Mouse (Mus musculus) adrenal gland, adult 18-20 months (tissue): ENCODE results near the gene 4930507D05Rik. TPM values are rescaled to one million over a fixed set of nuclear protein-coding genes. Genes with fewer than 3 reads are reported as not detected.
"Not testable (repeated sequence)": the region's sequence is repeated elsewhere in the genome, so short reads cannot be mapped to it uniquely, and the experiment has no call there.

Source experiments
- DNase-seq, 2 experiments: peaks; one replicate each; pipeline ENCODE4 v3.0.0; 2021 to 2022; ENCODE audit warnings: low spot score in 2 of 2
- total RNA-seq, 2 experiments: library from RNA; stranded (reverse); gene quantifications; 1 replicate in 1 of 2; 2 replicates in 1 of 2; pipeline ENCODE4 v1.2.3; 2021

Gene 4930507D05Rik
- total RNA-seq, 2 experiments from 2014 or later: 0.16 to 0.60 TPM

DNA sequence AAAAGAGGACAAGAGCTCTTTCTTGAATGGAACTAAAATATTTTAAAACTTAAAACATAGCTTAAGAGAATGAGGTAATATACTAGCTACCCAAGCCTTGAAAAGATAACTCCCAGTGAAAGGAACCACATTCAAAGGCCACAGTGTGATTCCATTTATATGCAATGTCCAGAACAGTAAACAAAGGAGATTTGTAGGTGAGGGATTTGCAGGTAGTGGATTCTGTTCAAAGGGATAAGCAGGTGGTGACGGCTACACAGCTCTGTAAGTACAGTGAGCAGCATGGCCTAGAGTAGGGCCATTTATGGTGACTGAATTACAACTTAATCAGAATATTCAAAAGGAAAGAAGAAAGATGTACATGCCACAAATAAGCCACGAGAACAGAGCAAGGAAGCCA is 27.7 kb downstream of the 4930507D05Rik start:
- DNase-seq: no peak

DNA sequence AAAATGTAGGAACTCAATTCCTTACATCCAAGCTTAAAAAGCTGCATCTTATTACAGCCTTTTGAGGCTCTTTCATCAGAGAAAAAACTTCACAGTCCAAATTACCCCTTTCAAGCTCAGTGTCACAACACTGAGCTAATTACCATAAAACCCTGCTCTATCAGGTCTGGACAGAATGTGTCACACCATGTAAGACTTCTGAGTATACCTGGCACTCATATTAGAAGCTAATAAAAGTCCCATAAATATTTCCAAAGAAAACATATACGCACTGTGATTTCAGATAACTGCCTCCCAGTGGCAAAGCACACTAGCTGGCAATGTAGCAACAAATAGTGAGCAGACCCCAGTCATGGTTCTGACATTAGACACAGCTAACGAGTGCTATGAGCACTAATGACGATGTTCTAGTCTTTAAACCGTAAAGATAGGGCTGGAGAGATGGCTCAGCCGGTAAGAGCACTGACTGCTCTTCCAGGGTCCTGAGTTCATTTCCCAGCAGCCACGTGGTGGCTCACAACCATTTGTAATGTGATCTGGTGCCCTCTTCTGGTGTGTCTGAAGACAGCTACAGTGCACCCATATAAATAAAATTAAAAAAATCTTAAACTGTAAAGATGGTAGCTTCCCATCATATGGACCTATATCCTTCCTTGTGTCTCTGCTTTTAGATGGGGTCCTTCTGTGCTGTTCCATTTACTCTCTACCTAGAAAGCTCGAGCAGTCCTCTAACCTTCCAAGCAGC is 32.0 kb downstream of the 4930507D05Rik start:
- DNase-seq: no peak

DNA sequence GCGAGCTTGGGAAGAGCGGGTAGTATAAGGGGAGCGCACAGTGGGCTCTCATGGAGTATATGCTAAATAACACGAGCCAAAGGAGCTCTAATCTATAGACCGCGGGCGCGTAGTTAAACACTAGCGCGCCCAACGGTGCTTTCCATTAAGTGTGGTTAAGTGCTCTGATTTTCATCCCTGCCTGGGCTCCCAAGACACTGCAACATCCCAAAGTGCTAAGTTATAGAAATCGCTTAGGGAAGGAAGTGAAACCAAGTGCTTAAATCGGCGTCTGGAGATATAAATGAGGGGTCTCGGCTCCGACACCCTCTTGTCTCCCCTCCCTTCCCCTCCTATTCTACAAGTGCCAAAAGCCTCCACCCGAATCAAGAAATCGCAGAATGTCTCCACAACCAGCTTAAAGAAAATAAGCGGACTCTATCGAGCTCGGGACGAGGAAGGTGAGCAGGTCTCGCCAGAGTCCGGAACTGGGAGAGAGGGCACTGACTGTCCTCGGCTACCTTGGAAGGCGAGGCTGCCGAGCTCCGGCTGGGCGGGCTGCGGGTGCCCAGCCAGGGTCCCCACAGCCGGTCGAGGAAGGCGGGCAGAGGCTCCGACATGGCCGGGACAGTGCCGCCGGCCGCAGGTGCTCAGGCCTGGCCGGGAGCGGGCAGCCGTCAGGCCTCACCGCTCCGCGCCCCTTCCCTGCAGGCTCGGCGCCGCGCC is 36.7 kb downstream of the 4930507D05Rik start:
- DNase-seq: no peak

DNA sequence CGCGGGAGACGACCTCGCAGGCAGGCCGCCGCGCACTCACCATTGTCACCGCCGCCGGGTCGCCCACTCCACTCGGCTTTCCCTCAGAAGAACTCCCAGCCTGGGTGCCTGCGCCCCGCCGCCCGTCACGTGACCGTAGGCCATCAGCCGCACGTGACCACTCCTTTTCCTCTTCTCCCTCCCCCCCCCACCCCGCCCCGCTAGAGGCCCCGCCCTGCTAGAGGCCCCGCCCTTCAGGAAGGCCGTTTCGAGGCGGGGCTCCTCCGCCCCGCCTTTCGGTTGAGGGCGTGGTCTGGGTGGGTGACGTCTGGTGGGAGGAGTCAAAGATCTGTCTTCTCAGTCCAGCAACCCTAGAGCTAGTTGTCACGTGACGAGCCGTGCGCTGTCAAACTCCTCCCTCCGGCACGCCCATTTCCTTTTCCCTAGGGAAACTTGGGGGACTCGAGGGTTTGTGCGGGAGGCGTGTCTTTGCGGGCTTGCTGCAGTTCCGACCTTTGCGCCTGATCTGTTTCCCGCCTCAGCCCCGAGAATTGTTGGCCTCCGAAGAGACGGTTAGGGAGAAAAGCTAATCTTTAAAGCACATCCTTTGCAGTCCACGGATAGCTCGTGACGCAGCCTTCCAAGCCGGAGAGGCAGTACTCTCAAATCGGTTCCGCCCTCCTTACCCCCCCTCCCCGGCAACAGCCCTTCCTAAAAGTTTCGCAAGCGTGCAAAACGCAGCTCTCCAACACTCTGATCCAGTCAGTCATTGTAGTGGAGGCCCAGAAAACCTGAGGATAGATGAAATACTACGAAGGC is 37.5 kb downstream of the 4930507D05Rik start, which contains the start of gene Vps26a:
TSS of gene Vps26a (minus strand) at position 188 of the 798 bp plus-strand sequence.
- peak; percentile 98 to 99 for DNase-seq

DNA sequence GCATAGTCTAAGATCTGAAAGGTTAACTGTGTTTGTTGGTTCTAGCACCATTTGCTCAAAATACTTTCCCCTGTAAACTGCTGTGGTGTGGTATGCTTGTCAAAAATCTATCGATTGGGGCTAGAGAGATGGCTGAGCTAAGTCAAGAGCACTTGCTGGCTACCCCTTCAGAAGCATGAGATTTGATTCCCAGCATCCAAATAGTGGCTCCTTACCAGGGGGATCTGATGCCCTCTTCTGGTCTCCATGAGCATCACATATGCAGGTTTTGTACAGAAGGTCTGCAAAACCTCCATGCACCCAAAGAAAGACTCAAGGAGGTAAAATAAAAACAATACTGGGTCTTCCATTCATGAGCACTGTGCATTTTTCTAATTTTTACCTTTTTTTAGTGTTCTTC is 39.0 kb downstream of the 4930507D05Rik start:
- no peak for DNase-seq

DNA sequence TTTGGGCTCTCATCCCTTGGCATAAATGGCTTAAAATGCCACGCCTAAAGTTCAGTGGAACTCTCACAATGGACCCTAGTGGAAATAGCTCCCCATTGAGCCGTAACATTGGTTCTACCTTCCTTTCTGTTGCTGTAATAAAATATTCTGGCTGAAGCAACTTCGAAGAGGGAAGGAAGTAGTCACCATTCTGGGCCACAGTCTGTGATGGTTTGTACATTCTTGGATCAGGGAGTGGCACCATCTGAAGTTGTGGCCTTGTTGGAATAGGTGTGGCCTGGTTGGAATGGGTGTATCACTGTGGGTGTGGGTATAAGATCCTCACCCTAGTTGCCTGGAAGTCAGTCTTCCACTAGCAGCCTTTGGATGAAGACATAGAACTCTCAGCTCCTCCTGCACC is 42.4 kb downstream of the 4930507D05Rik start:
- DNase-seq: not testable (repeated sequence)

DNA sequence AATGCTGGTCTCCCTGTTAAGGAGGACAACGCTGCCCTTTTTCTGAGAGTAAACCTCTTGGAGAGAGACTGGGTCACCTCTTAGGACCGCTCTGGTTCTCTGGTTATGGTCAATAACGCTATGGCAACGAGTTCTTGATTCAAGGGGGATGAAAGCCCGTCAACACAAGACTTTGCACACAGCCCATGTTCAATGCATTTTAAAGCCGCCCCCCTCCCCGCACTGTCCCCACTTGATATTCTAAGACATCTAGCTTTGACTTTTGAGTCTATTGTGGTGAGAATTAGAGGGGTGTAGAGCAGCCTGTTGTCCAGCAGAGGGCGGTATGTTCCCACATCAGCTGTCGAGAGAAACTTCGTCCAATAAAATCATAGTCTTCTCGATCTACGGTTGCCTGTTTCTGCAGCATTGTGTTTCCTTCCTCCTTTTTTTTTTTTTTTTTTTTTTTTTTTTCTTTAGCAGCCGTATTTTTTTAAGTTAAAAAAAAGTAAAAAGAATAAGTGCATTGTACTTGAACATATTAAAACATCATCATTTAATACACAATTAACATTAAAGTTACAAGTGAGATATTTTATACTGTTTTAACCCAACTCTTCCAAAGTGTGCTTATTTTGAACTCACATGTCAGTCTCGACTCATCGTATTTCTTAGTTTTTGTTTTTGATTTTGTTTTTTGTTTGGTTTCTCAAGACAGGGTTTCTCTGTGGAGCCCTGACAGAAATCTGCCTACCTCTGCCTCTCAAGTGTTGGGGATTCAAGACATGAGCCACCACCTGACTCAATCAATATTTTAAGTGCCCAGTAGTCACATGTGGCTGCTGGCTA is 51.0 kb downstream of the 4930507D05Rik start:
- peak; percentile 57 to 60 for DNase-seq

Other genes starting within 250 kb of the 4930507D05Rik start
- gene Tspan15, start 218.2 kb upstream of the 4930507D05Rik start, total RNA-seq: 10 to 100 TPM; 17.9 to 18.9 TPM
- 10 to 100 TPM; 13.0 to 50.3 TPM for gene Tacr2, start 197.1 kb upstream of the 4930507D05Rik start, total RNA-seq
- 10 to 100 TPM; 26.2 to 30.2 TPM for gene Hk1, start 69.6 kb upstream of the 4930507D05Rik start, total RNA-seq
- gene Hkdc1, start 27.0 kb upstream of the 4930507D05Rik start, total RNA-seq: not detected
- gene Supv3l1, start 249 bp downstream of the 4930507D05Rik start, total RNA-seq: 10 to 100 TPM; 32.4 to 33.5 TPM
- 10 to 100 TPM; 49.2 to 54.3 TPM for gene Vps26a, start 37.3 kb downstream of the 4930507D05Rik start, total RNA-seq
- gene Srgn, start 78.0 kb downstream of the 4930507D05Rik start, total RNA-seq: 10 to 100 TPM; 48.6 to 55.5 TPM
- gene Kif1bp, start 129.0 kb downstream of the 4930507D05Rik start, total RNA-seq: 10 to 100 TPM; 45.7 to 57.0 TPM
- 10 to 100 TPM; 75.4 to 79.8 TPM for gene Ddx21, start 152.8 kb downstream of the 4930507D05Rik start, total RNA-seq
- gene Ddx50, start 201.7 kb downstream of the 4930507D05Rik start, total RNA-seq: 100 to 1,000 TPM; 108 to 120 TPM